Mouse (Mus musculus): ENCODE results near the gene Angptl6. TPM values are rescaled to one million over a fixed set of nuclear protein-coding genes. Genes with fewer than 3 reads are reported as not detected.

Gene Angptl6
- total and polyA plus RNA-seq, 2 experiments = 17.6 to 47.4 TPM

GRCm38 (mm10) chr9:20893590-20894343 lies 14.2 kb upstream of the Angptl6 start:
- peaks cover 15% of the 10 kb centered on the region for H3K36me3 ChIP-seq (ENCODE audit: control insufficient read depth, insufficient read depth, low read length)
- TF ChIP-seq CTCF (IDR thresholded peaks at IDR 0.05; ENCODE audit: low read depth, low read length) = no peak
- no peak for TF ChIP-seq POLR2A (IDR thresholded peaks at IDR 0.05; ENCODE audit: extremely low read depth, insufficient read depth, low read length)
- no peak overlapping the region for H3K9ac ChIP-seq (ENCODE audit: low read depth, low read length)
- peaks cover 14% of the 10 kb centered on the region for H3K4me1 ChIP-seq (ENCODE audit: control insufficient read depth, insufficient read depth, low read length)
- no peak overlapping the region for H3K27ac ChIP-seq (replicated peaks; ENCODE audit: insufficient read depth, low read depth, low read length)
- peaks cover 17% of the 10 kb centered on the region; the same call in 1 of the 2 replicates for H3K79me2 ChIP-seq (ENCODE audit: control insufficient read depth, insufficient read depth, low read length)
- no peak for DNase-seq (ENCODE audit: extremely low read depth, low read depth, low spot score)
- 81% methylated on average over 13 of the region's 13 CpGs for WGBS
- H3K27me3 ChIP-seq (ENCODE audit: control insufficient read depth, insufficient read depth, low read length) = no peaks in the 10 kb centered on the region
- no peak overlapping the region for H3K4me3 ChIP-seq (ENCODE audit: insufficient read depth, low read depth, low read length)

GRCm38 (mm10) chr9:20893069-20893468 lies 13.5 kb upstream of the Angptl6 start:
- no peak for DNase-seq (ENCODE audit: extremely low read depth, low read depth, low spot score)
- Histone ChIP-seq H3K79me2 (ENCODE audit: control insufficient read depth, insufficient read depth, low read length) (peaks cover 20% of the 10 kb centered on the region; the same call in 1 of the 2 replicates), H3K36me3 (ENCODE audit: control insufficient read depth, insufficient read depth, low read length) (peaks cover 15% of the 10 kb centered on the region), H3K4me1 (ENCODE audit: control insufficient read depth, insufficient read depth, low read length) (peaks cover 12% of the 10 kb centered on the region), H3K9ac (ENCODE audit: low read depth, low read length) (no peak overlapping the region), H3K4me3 (ENCODE audit: insufficient read depth, low read depth, low read length) (no peak overlapping the region), H3K27me3 (ENCODE audit: control insufficient read depth, insufficient read depth, low read length) (no peaks in the 10 kb centered on the region), H3K27ac (replicated peaks; ENCODE audit: insufficient read depth, low read depth, low read length) (no peak overlapping the region)
- TF ChIP-seq POLR2A (IDR thresholded peaks at IDR 0.05; ENCODE audit: extremely low read depth, insufficient read depth, low read length) (no peak), CTCF (IDR thresholded peaks at IDR 0.05; ENCODE audit: low read depth, low read length) (no peak)
- WGBS = 77% methylated on average over 5 of the region's 5 CpGs

DNA sequence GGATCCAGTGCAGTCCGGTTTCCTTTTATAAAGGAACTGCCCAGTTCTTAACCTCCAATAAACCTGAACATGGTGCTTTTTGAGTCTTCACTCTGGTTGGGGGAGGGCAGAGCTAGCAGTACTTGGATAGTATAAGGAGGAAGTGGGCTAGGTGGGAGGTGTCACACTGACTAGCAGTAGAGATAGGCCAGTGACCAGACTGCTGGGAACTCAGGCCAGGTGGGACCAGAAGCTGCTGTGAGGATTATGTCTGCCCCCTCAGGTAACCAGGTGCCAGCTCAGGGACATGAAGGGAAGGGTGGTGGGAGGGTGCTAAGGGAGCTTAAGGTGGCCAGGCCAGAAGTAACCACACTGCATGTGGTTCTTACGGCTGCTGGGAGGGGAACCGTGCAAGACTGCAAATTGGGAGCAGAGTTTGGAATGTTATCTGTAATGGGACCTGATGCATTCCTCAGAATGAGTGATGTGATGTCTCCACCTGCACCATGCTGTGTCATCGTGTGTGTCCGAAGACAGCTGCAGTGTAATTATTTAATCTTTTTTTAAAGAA lies 12.7 kb upstream of the Angptl6 start:
- H3K79me2 ChIP-seq (ENCODE audit: control insufficient read depth, insufficient read depth, low read length) = peaks cover 12% of the 10 kb centered on the region; the same call in 1 of the 2 replicates
- 81% methylated on average over 5 of the region's 5 CpGs for WGBS
- peaks cover 7% of the 10 kb centered on the region for H3K4me1 ChIP-seq (ENCODE audit: control insufficient read depth, insufficient read depth, low read length)
- H3K9ac ChIP-seq (ENCODE audit: low read depth, low read length) = no peak overlapping the region
- peaks cover 15% of the 10 kb centered on the region for H3K36me3 ChIP-seq (ENCODE audit: control insufficient read depth, insufficient read depth, low read length)
- H3K27me3 ChIP-seq (ENCODE audit: control insufficient read depth, insufficient read depth, low read length) = no peaks in the 10 kb centered on the region
- no peak for TF ChIP-seq CTCF (IDR thresholded peaks at IDR 0.05; ENCODE audit: low read depth, low read length)
- H3K27ac ChIP-seq (replicated peaks; ENCODE audit: insufficient read depth, low read depth, low read length) = no peak overlapping the region
- DNase-seq (ENCODE audit: extremely low read depth, low read depth, low spot score) = peak; percentile 26
- no peak overlapping the region for H3K4me3 ChIP-seq (ENCODE audit: insufficient read depth, low read depth, low read length)

GRCm38 (mm10) chr9:20891339-20892103 lies 12.0 kb upstream of the Angptl6 start:
- TF ChIP-seq POLR2A (IDR thresholded peaks at IDR 0.05; ENCODE audit: extremely low read depth, insufficient read depth, low read length) (no peak), CTCF (IDR thresholded peaks at IDR 0.05; ENCODE audit: low read depth, low read length) (no peak)
- Histone ChIP-seq H3K27ac (replicated peaks; ENCODE audit: insufficient read depth, low read depth, low read length) (no peak overlapping the region), H3K36me3 (ENCODE audit: control insufficient read depth, insufficient read depth, low read length) (peaks cover 15% of the 10 kb centered on the region), H3K4me3 (ENCODE audit: insufficient read depth, low read depth, low read length) (no peak overlapping the region), H3K27me3 (ENCODE audit: control insufficient read depth, insufficient read depth, low read length) (no peaks in the 10 kb centered on the region), H3K9ac (ENCODE audit: low read depth, low read length) (no peak overlapping the region), H3K4me1 (ENCODE audit: control insufficient read depth, insufficient read depth, low read length) (peaks cover 3% of the 10 kb centered on the region; the same call in 1 of the 2 replicates), H3K79me2 (ENCODE audit: control insufficient read depth, insufficient read depth, low read length) (peaks cover 6% of the 10 kb centered on the region; the same call in 1 of the 2 replicates)
- no peak for DNase-seq (ENCODE audit: extremely low read depth, low read depth, low spot score)
- 85% methylated on average over 26 of the region's 26 CpGs for WGBS

DNA sequence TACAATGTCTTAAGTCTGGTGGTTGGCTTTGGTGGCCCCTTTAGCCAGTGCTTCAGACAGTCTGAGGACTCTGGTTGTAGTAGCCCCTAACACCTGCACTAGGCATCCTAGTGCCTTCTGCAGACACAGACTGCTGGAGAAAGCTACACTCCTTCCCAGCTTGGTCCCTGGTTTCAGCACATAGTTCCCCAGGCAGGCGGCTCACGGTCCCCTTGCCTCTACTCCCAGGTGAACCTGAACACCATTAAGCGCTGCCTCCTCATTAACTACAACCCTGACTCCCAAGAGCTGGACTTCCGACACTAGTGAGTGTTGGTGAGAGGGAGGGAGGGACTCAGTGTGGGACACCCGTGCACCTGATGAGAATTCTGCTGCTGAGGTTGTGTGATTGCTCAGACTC lies 10.9 kb upstream of the Angptl6 start:
- DNase-seq (ENCODE audit: extremely low read depth, low read depth, low spot score) = no peak
- H3K79me2 ChIP-seq (ENCODE audit: control insufficient read depth, insufficient read depth, low read length) = peaks cover 6% of the 10 kb centered on the region; the same call in 1 of the 2 replicates
- H3K9ac ChIP-seq (ENCODE audit: low read depth, low read length) = no peak overlapping the region
- no peak overlapping the region for H3K27ac ChIP-seq (replicated peaks; ENCODE audit: insufficient read depth, low read depth, low read length)
- WGBS = 87% methylated on average over 5 of the region's 5 CpGs
- peaks cover 3% of the 10 kb centered on the region; the same call in 1 of the 2 replicates for H3K4me1 ChIP-seq (ENCODE audit: control insufficient read depth, insufficient read depth, low read length)
- peaks cover 10% of the 10 kb centered on the region for H3K36me3 ChIP-seq (ENCODE audit: control insufficient read depth, insufficient read depth, low read length)
- H3K4me3 ChIP-seq (ENCODE audit: insufficient read depth, low read depth, low read length) = no peak overlapping the region
- no peaks in the 10 kb centered on the region for H3K27me3 ChIP-seq (ENCODE audit: control insufficient read depth, insufficient read depth, low read length)
- TF ChIP-seq POLR2A (IDR thresholded peaks at IDR 0.05; ENCODE audit: extremely low read depth, insufficient read depth, low read length) = no peak
- no peak for TF ChIP-seq CTCF (IDR thresholded peaks at IDR 0.05; ENCODE audit: low read depth, low read length)
